Mouse (Mus musculus): ENCODE results near the gene Zic4.

GRCm38 (mm10) chr9:91395066-91395772 is 33.0 kb downstream of the Zic4 start:
- TF ChIP-seq POLR2A (IDR thresholded peaks at IDR 0.05; ENCODE audit: insufficient read depth, low read depth, low read length) (no peak), CTCF (IDR thresholded peaks at IDR 0.05; ENCODE audit: insufficient read depth, low read depth, low read length) (no peak)

Measured in olfactory bulb, adult 2 months (tissue).